Mouse (Mus musculus): ENCODE data around the gene Dync1i1.

DNA sequence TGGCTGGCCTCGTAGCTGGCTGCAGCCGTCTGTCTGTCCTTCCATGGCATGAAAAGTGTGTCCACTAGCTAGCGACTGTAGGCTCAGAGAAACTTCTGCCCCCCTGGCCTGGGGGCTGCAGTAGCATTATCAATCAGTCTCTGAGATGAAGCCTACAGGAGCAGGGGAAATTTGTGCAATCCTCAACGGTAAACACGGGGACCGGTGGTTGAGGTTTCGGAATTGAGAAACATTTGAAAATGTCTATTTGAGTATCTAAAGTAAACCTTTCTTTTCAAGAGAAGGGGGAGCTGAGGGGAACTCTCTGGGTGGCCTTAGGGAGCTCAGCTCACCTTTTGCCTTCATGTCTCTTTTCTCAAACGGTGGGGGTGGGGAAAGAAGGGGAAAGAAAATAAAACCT lies 134.2 kb downstream of the Dync1i1 start:
- TF ChIP-seq CTCF (IDR thresholded peaks at IDR 0.05; ENCODE audit: low read depth) = no peak
- no peak for TF ChIP-seq EP300 (IDR thresholded peaks at IDR 0.05; ENCODE audit: low read depth)

All from heart, postnatal 0 days (tissue).